Mouse (Mus musculus) liver, postnatal 0 days (tissue): ENCODE results near the gene Tgfbr1. TPM values are rescaled to one million over a fixed set of nuclear protein-coding genes. Genes with fewer than 3 reads are reported as not detected.

Source experiments
- ATAC-seq: fragments of 200-750 bp; cut with Nextera tagmentation; 2 replicates; pipeline ENCODE4 v1.8.0; 2017; ENCODE audit warnings: mild to moderate bottlenecking, moderate library complexity
- DNase-seq: peaks from one replicate; pipeline ENCODE4 v3.0.0-alpha.2; 2016
- H3K27ac ChIP-seq: fragments of 300-500 bp; sonication (generic); 2 replicates; pipeline ENCODE4 v1.5.1; 2014; ENCODE audit warnings: antibody characterized with exemption, moderate library complexity, mild to moderate bottlenecking, low read depth
- H3K27me3 ChIP-seq: fragments of 300-500 bp; sonication (generic); 2 replicates; pipeline ENCODE4 v1.6.1; 2014; ENCODE audit warnings: low read length, control low read depth, mixed read lengths; ENCODE audit not compliant: insufficient read depth
- H3K36me3 ChIP-seq: fragments of 300-500 bp; sonication (generic); replicated peaks from 2 replicates; pipeline ENCODE4 v1.6.1; 2014; ENCODE audit warnings: mild to moderate bottlenecking, control low read depth, low read length, moderate library complexity, mixed read lengths; ENCODE audit not compliant: insufficient read depth
- H3K4me1 ChIP-seq: fragments of 300-500 bp; sonication (generic); 2 replicates; pipeline ENCODE4 v1.6.1; 2014; ENCODE audit warnings: antibody characterized with exemption, mild to moderate bottlenecking, control low read depth; ENCODE audit not compliant: insufficient read depth
- H3K4me2 ChIP-seq: fragments of 300-500 bp; sonication (generic); 2 replicates; pipeline ENCODE4 v1.6.1; 2014; ENCODE audit warnings: low read depth, mild to moderate bottlenecking, low read length, moderate library complexity, mixed read lengths
- H3K4me3 ChIP-seq: fragments of 300-500 bp; sonication (generic); 2 replicates; pipeline ENCODE4 v1.5.1; 2014; ENCODE audit warnings: low read depth, low read length
- H3K9ac ChIP-seq: fragments of 300-500 bp; sonication (generic); replicated peaks from 2 replicates; pipeline ENCODE4 v1.6.1; 2014; ENCODE audit warnings: mild to moderate bottlenecking, moderate library complexity
- H3K9me3 ChIP-seq: fragments of 300-500 bp; sonication (generic); 2 replicates; pipeline ENCODE4 v1.6.1; 2016; ENCODE audit warnings: mild to moderate bottlenecking, control low read depth, low read length, mixed read lengths
- CTCF ChIP-seq: sonication (generic); IDR thresholded peaks from 2 replicates; pipeline ENCODE4 v1.5.1; 2016; ENCODE audit warnings: antibody characterized with exemption, low read depth
- EP300 ChIP-seq: IDR thresholded peaks from 2 replicates; pipeline ENCODE4 v1.6.1; 2016; ENCODE audit warnings: antibody characterized with exemption, low read depth, mild to moderate bottlenecking
- WGBS: fragments of 180-500 bp; shearing (Covaris S2); extraction: QIAGEN DNeasy Blood & Tissue Kit; methylation state at CpG from one replicate; pipeline ENCODE4 v1.1.7; 2014; ENCODE audit not compliant: insufficient replicate concordance; 5-methylcytosine and 5-hydroxymethylcytosine counted together
- polyA plus RNA-seq: library from polyadenylated mRNA; unstranded; fragments of >200 nt; fragmentation: Nextera tagmentation; extraction: Ambion mirVana; gene quantifications from 2 replicates; pipeline ENCODE4 v1.2.1, GENCODE M21; 2015

Tgfbr1 gene
- polyA plus RNA-seq, 1 experiment from 2014 or later = 5.2 TPM

DNA sequence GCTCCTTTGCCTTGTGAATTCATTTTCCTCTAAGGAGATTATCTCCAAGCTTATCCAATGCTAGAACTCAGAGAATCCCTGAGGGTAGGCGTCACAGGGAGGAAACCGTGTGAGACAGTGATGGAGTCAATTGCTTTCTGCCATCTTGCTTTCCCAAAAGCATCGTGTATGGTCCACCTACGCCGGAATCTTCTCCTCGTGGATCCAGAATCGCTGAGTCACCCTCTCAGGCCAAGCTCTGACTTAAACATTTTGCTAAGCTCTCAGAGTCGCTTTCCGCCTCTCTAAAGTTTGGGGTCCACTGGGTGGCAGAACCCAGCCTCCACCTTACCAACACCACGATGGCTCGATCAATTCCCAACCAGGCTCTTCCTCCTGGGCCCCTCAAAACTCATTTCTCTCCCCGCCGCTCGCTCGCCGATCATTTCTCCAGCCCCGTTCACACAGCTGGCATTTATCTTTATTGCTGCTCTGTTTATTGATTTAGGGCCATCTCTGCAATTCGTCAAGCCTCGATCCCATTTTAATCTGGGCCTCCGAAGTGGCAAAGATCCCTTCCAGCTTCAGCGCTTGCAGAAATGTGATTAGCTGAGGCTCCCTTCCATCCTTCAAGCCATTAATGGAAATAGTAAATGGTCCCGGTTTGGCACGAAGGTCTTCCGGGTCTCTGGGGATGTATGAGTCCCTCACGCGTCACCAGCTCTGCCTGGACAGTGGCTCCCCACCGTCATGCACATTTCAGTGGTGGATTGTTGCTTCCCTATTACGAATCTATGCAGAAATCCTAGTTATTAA, 82.7 kb downstream of the Tgfbr1 start:
- H3K27me3 ChIP-seq = no peaks in the 10 kb centered on the region
- H3K27ac ChIP-seq = no peak overlapping the region
- H3K9me3 ChIP-seq = no peaks in the 10 kb centered on the region
- DNase-seq (peak; percentile 9), ATAC-seq (no peak)
- 65% methylated on average over 28 of the region's 28 CpGs for WGBS
- no peak overlapping the region for H3K4me2 ChIP-seq
- no peaks in the 10 kb centered on the region for H3K36me3 ChIP-seq
- peaks cover 9% of the 10 kb centered on the region for H3K4me1 ChIP-seq
- TF ChIP-seq CTCF = no peak
- no peak for TF ChIP-seq EP300
- no peak overlapping the region for H3K4me3 ChIP-seq
- H3K9ac ChIP-seq = no peak overlapping the region

DNA sequence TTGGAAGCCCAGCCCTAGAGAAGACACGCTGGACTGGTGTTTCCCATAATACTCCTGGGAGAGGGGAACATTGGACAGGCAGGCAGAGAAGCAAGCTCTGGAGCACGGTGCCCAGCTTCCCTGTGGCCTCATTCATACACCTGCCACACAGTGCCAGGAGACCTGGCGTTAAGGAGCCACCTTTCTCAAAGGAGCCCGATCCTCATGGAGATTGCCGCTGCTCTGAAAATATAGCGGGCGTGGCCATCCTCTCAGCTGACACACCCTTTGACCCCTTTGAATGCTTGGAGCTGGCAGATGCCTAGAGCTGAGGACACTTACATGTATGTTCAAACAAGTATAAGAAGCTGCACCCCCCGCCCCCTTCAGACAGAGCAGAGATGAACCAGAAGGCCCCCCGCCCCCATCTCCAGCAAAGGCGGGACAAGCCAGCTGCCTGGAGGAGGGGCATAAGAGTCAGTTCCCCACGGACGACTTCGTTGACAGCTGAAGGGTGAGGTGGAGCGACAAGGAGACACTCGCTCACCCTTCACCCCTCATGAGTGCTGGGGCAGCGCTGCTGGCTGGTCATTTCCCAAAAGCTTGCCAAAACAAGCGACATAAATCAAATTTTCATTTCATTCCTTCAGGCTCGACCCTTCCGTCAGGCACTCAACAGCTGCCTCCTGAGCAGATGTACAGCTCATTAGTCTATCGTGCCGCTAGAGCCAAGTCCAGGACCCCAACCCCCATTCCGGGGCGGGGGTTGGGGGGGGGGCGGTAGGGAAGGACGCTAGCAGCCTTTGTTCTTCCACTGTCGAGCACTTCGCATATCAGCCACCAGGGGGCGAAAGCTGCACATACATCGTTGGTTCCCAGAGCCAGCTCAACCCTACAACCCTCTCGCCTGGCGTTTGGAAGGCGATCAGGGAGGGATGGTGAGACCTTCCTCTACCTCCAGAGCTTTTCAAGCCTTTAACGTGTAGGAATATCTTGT, 84.6 kb downstream of the Tgfbr1 start:
- WGBS = 3% methylated on average over 33 of the region's 33 CpGs
- H3K27ac ChIP-seq = no peak overlapping the region

GRCm38 (mm10) chr4:47438956-47439355, 85.9 kb downstream of the Tgfbr1 start:
- H3K9ac ChIP-seq = no peak overlapping the region
- no peaks in the 10 kb centered on the region for H3K9me3 ChIP-seq
- no peak overlapping the region for H3K4me3 ChIP-seq
- H3K36me3 ChIP-seq = no peaks in the 10 kb centered on the region
- H3K4me1 ChIP-seq = peaks cover 7% of the 10 kb centered on the region
- ATAC-seq = no peak
- no peak overlapping the region for H3K27ac ChIP-seq
- TF ChIP-seq EP300 (no peak), CTCF (no peak)
- no peaks in the 10 kb centered on the region for H3K27me3 ChIP-seq
- H3K4me2 ChIP-seq = no peak overlapping the region
- DNase-seq = no peak
- WGBS = 72% methylated on average over 6 of the region's 6 CpGs

More for the DNA sequence above, 84.6 kb downstream of the Tgfbr1 start:
- Histone ChIP-seq H3K27me3 (no peaks in the 10 kb centered on the region), H3K36me3 (no peaks in the 10 kb centered on the region), H3K9ac (peak overlapping the region; percentile 51), H3K4me3 (peak overlapping the region; percentile 57), H3K9me3 (no peaks in the 10 kb centered on the region), H3K4me2 (peak overlapping the region; percentile 97), H3K4me1 (peaks cover 9% of the 10 kb centered on the region)
- peak; percentile 49 for ATAC-seq
- no peak for TF ChIP-seq EP300
- TF ChIP-seq CTCF = peak; percentile 94
- peak; percentile 82 for DNase-seq

DNA sequence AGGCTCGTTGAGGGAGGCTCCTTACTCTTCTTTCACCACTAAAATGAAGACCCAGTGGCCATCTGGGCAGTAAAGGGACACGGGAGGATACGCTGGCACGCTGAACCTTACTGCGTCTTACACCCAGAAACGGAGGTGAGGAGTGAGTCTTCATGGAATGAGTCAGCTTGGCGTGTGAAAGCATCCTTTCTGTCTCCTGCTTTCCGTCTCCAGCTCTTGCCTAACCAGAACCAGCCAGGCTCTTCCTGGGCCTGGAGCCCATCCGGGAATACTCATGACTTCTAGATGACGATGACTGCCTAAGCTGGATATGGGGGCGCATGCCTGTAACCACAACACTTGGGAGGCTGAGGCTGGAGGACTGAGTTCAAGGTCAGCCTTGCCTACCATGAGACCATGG, 87.9 kb downstream of the Tgfbr1 start:
- no peak for ATAC-seq
- 80% methylated on average over 11 of the region's 11 CpGs for WGBS
- H3K9ac ChIP-seq = no peak overlapping the region

GRCm38 (mm10) chr4:47448526-47448925, 95.5 kb downstream of the Tgfbr1 start:
- no peak for DNase-seq
- H3K4me3 ChIP-seq = no peak overlapping the region
- H3K4me2 ChIP-seq = no peak overlapping the region
- 67% methylated on average over 3 of the region's 3 CpGs for WGBS
- no peaks in the 10 kb centered on the region for H3K9me3 ChIP-seq
- H3K27ac ChIP-seq = no peak overlapping the region
- no peaks in the 10 kb centered on the region for H3K27me3 ChIP-seq
- ATAC-seq = no peak
- TF ChIP-seq CTCF (no peak), EP300 (no peak)
- no peaks in the 10 kb centered on the region for H3K36me3 ChIP-seq
- no peaks in the 10 kb centered on the region for H3K4me1 ChIP-seq
- no peak overlapping the region for H3K9ac ChIP-seq

More for the DNA sequence above, 87.9 kb downstream of the Tgfbr1 start:
- peaks cover 7% of the 10 kb centered on the region for H3K4me1 ChIP-seq
- H3K27ac ChIP-seq = no peak overlapping the region
- H3K27me3 ChIP-seq = no peaks in the 10 kb centered on the region
- H3K4me3 ChIP-seq = no peak overlapping the region
- no peak for DNase-seq
- H3K9me3 ChIP-seq = no peaks in the 10 kb centered on the region
- no peak for TF ChIP-seq EP300
- TF ChIP-seq CTCF = no peak
- no peak overlapping the region for H3K4me2 ChIP-seq
- H3K36me3 ChIP-seq = no peaks in the 10 kb centered on the region

DNA sequence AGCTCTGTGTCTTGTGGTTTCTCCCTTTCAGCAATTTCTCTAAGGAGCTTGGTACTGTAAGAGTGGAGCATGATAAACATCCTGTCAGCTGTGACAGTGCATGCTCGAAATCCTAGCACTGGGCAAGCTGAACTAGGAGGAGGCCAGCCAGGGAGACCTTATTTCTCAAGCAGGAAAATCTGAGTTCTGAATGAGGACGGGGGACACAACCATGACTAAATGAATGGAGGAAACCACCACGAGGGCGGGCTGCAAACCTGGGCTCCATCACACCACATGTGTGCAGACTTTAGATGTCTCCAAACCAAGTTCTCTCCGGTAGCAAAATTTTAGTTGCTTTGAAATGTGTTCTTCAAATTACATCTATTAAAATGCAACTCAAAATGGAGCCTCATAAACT, 96.1 kb downstream of the Tgfbr1 start:
- Histone ChIP-seq H3K36me3 (no peaks in the 10 kb centered on the region), H3K4me2 (no peak overlapping the region), H3K4me1 (no peaks in the 10 kb centered on the region), H3K9me3 (no peaks in the 10 kb centered on the region), H3K27ac (no peak overlapping the region), H3K4me3 (no peak overlapping the region), H3K9ac (no peak overlapping the region), H3K27me3 (no peaks in the 10 kb centered on the region)
- TF ChIP-seq EP300 (no peak), CTCF (no peak)
- WGBS = 45% methylated on average over 5 of the region's 5 CpGs
- DNase-seq (no peak), ATAC-seq (no peak)
